Mouse (Mus musculus) embryonic facial prominence, embryonic 11.5 days (tissue): ENCODE results near the gene Gm10647. TPM values are rescaled to one million over a fixed set of nuclear protein-coding genes. Genes with fewer than 3 reads are reported as not detected.

Source experiments
- ATAC-seq: fragments of 200-750 bp; cut with Nextera tagmentation; replicated peaks from 2 replicates; pipeline ENCODE4 v1.8.0; 2017; ENCODE audit warnings: low read depth; ENCODE audit not compliant: insufficient number of reproducible peaks, low FRiP score, low TSS enrichment
- DNase-seq: peaks from one replicate; pipeline ENCODE4 v3.0.0-alpha.2; 2015; ENCODE audit warnings: low spot score
- H3K27ac ChIP-seq: fragments of 300-500 bp; sonication (generic); replicated peaks from 2 replicates; pipeline ENCODE4 v1.5.1; 2014; ENCODE audit warnings: mild to moderate bottlenecking, low read depth, low read length, control low read depth
- H3K27me3 ChIP-seq: fragments of 300-500 bp; sonication (generic); 2 replicates; pipeline ENCODE4 v1.6.1; 2014; ENCODE audit warnings: mild to moderate bottlenecking, low read length, moderate library complexity, mixed read lengths; ENCODE audit not compliant: control insufficient read depth, insufficient read depth
- H3K36me3 ChIP-seq: fragments of 300-500 bp; sonication (generic); replicated peaks from 2 replicates; pipeline ENCODE4 v1.6.1; 2014; ENCODE audit warnings: low read depth, mild to moderate bottlenecking, low read length, moderate library complexity, mixed read lengths; ENCODE audit not compliant: control insufficient read depth, insufficient read depth
- H3K4me1 ChIP-seq: fragments of 300-500 bp; sonication (generic); 2 replicates; pipeline ENCODE4 v1.6.1; 2014; ENCODE audit warnings: low read length, mixed read lengths; ENCODE audit not compliant: control insufficient read depth, insufficient read depth
- H3K4me2 ChIP-seq: fragments of 300-500 bp; sonication (generic); 2 replicates; pipeline ENCODE4 v1.6.1; 2014; ENCODE audit warnings: low read depth, mild to moderate bottlenecking, control low read depth, low read length, moderate library complexity
- H3K4me3 ChIP-seq: fragments of 300-500 bp; sonication (generic); 2 replicates; pipeline ENCODE4 v1.5.1; 2014; ENCODE audit warnings: low read depth, low read length, control low read depth
- H3K9ac ChIP-seq: fragments of 300-500 bp; sonication (generic); replicated peaks from 2 replicates; pipeline ENCODE4 v1.6.1; 2014; ENCODE audit warnings: mild to moderate bottlenecking, control low read depth, low read length
- H3K9me3 ChIP-seq: fragments of 300-500 bp; sonication (generic); replicated peaks from 2 replicates; pipeline ENCODE4 v1.6.1; 2016; ENCODE audit warnings: mild to moderate bottlenecking, low read length, inconsistent platforms, mixed read lengths; ENCODE audit not compliant: control insufficient read depth
- WGBS: fragments of 180-500 bp; shearing (Covaris S2); extraction: QIAGEN DNeasy Blood & Tissue Kit; methylation state at CpG from one replicate; pipeline ENCODE4 v1.1.7; 2014; 5-methylcytosine and 5-hydroxymethylcytosine counted together
- polyA plus RNA-seq: library from polyadenylated mRNA; unstranded; fragments of >200 nt; fragmentation: Nextera tagmentation; extraction: Ambion mirVana; gene quantifications from 2 replicates; pipeline ENCODE4 v1.2.1, GENCODE M21; 2014

Gm10647 gene
- polyA plus RNA-seq, 1 experiment from 2014 or later, result 0.10 TPM

GRCm38 (mm10) chr9:66825990-66826389 lies 29.2 kb downstream of the Gm10647 start:
- Histone ChIP-seq H3K4me1 (no peaks in the 10 kb centered on the region), H3K4me3 (no peak overlapping the region), H3K36me3 (no peaks in the 10 kb centered on the region), H3K9me3 (no peaks in the 10 kb centered on the region), H3K27me3 (no peaks in the 10 kb centered on the region), H3K27ac (no peak overlapping the region), H3K4me2 (no peak overlapping the region), H3K9ac (no peak overlapping the region)
- DNase-seq (peak; percentile 78), ATAC-seq (no peak)
- 32% methylated on average over 1 of the region's 1 CpGs for WGBS

- no peak overlapping the region for H3K9ac ChIP-seq
- DNase-seq (no peak), ATAC-seq (no peak)
- H3K4me2 ChIP-seq, result no peak overlapping the region
- no peaks in the 10 kb centered on the region for H3K27me3 ChIP-seq
- H3K4me3 ChIP-seq, result no peak overlapping the region
- H3K36me3 ChIP-seq, result no peaks in the 10 kb centered on the region
- no peaks in the 10 kb centered on the region for H3K9me3 ChIP-seq
- WGBS, result 45% methylated on average over 4 of the region's 4 CpGs
- no peak overlapping the region for H3K27ac ChIP-seq
- no peaks in the 10 kb centered on the region for H3K4me1 ChIP-seq
These were observed 35.6 kb downstream of the Gm10647 start for GRCm38 (mm10) chr9:66832366-66832908.

- 15% methylated on average over 7 of the region's 7 CpGs for WGBS
- Histone ChIP-seq H3K9me3 (no peaks in the 10 kb centered on the region), H3K4me2 (peak overlapping the region; percentile 80), H3K27me3 (no peaks in the 10 kb centered on the region), H3K9ac (no peak overlapping the region), H3K4me3 (peak overlapping the region; percentile 64; the same call in 1 of the 2 replicates), H3K4me1 (no peaks in the 10 kb centered on the region), H3K27ac (no peak overlapping the region), H3K36me3 (no peaks in the 10 kb centered on the region)
- ATAC-seq (no peak), DNase-seq (no peak)
These were observed 37.0 kb downstream of the Gm10647 start for GRCm38 (mm10) chr9:66833851-66834250.

- under 1% methylated on average over 58 of the region's 58 CpGs for WGBS
- Histone ChIP-seq H3K9me3 (no peaks in the 10 kb centered on the region), H3K4me3 (peak within 1 kb of the TSS; percentile 64), H3K9ac (peak within 1 kb of the TSS; percentile 44), H3K4me2 (peak within 1 kb of the TSS; percentile 80), H3K4me1 (no peaks in the 10 kb centered on the region), H3K27ac (no peak within 1 kb of the TSS), H3K27me3 (no peaks in the 10 kb centered on the region), H3K36me3 (no peaks in the 10 kb centered on the region)
- peak; percentile 100 for DNase-seq
- ATAC-seq, result peak; percentile 97
These were observed 37.7 kb downstream of the Gm10647 start, which contains the start of gene Aph1c for GRCm38 (mm10) chr9:66834318-66835096. TSS of gene Aph1c (minus strand) at chr9:66834726.

- H3K9me3 ChIP-seq, result no peaks in the 10 kb centered on the region
- ATAC-seq (peak; percentile 77), DNase-seq (no peak)
- H3K4me2 ChIP-seq, result peak overlapping the region; percentile 80
- H3K9ac ChIP-seq, result peak overlapping the region; percentile 35
- no peaks in the 10 kb centered on the region for H3K4me1 ChIP-seq
- no peaks in the 10 kb centered on the region for H3K36me3 ChIP-seq
- H3K27ac ChIP-seq, result no peak overlapping the region
- H3K4me3 ChIP-seq, result peak overlapping the region; percentile 64
- H3K27me3 ChIP-seq, result no peaks in the 10 kb centered on the region
- under 1% methylated on average over 24 of the region's 24 CpGs for WGBS
These were observed 38.2 kb downstream of the Gm10647 start for GRCm38 (mm10) chr9:66835097-66835480.

- Histone ChIP-seq H3K4me2 (no peak overlapping the region), H3K9me3 (no peaks in the 10 kb centered on the region), H3K4me3 (no peak overlapping the region), H3K27ac (no peak overlapping the region), H3K36me3 (no peaks in the 10 kb centered on the region), H3K9ac (no peak overlapping the region), H3K4me1 (no peaks in the 10 kb centered on the region), H3K27me3 (no peaks in the 10 kb centered on the region)
- DNase-seq (no peak), ATAC-seq (no peak)
- 91% methylated on average over 5 of the region's 5 CpGs for WGBS
These were observed 50.0 kb downstream of the Gm10647 start for GRCm38 (mm10) chr9:66846822-66847221.

Other genes starting within 250 kb of the Gm10647 start
- gene Usp3, start 203.9 kb upstream of the Gm10647 start, polyA plus RNA-seq, result 106 and 113 TPM in 2 replicates
- gene Car12, start 83.4 kb upstream of the Gm10647 start, polyA plus RNA-seq, result 2.3 and 2.9 TPM in 2 replicates
- 12.7 and 13.3 TPM in 2 replicates for gene Aph1b, start 1.5 kb upstream of the Gm10647 start, polyA plus RNA-seq
- gene Aph1c, start 37.7 kb downstream of the Gm10647 start, polyA plus RNA-seq, result 1.8 and 3.1 TPM in 2 replicates
- gene Rab8b, start 122.6 kb downstream of the Gm10647 start, polyA plus RNA-seq, result 17.9 and 18.8 TPM in 2 replicates
- gene Rps27l, start 149.0 kb downstream of the Gm10647 start, polyA plus RNA-seq, result 703 and 709 TPM in 2 replicates
- 10.2 and 11.3 TPM in 2 replicates for gene Lactb, start 178.4 kb downstream of the Gm10647 start, polyA plus RNA-seq